In genomic region chr2:164886617-164887016, GRCm38 (mm10) we compare ENCODE assay signal across 11 mouse cellular contexts. TPM values are rescaled to one million over a fixed set of nuclear protein-coding genes. Genes with fewer than 3 reads are reported as not detected.
A peak's percentile ranks its signal among the peaks of the same experiment; 100 is the strongest.
DNase-seq lines count a peak whose midpoint lies in the region; ATAC-seq lines count a peak whose summit lies in the region.
"Had no signal": no experiment of that assay in that cellular context is flagged by ENCODE, and none has a peak within 500 bp of the region (broad histone marks: within the 10 kb centered on the region; RNA-seq: fewer than 3 reads in every experiment).

No protein-coding gene starts in this region.

- peak; percentile 40 for DNase-seq in cerebellum, adult 9-10 months
- no peak for DNase-seq in cerebellum, postnatal 36 days
- no peak for DNase-seq in midbrain, embryonic 10.5 days (ENCODE audit: low spot score)
- DNase-seq in brain, adult 2 months (ENCODE audit: low read depth, low spot score), result peak; percentile 52
- DNase-seq: heart, adult 11 months had no signal

- H3K27ac ChIP-seq in hindbrain, embryonic 13.5 days, result 0 out of 2 replicates have a peak overlapping the region, but pooled peaks have one; percentile 26
- no peak overlapping the region for H3K27ac ChIP-seq in hindbrain, embryonic 16.5 days (ENCODE audit: low read depth, low read length)
- no peak overlapping the region for H3K27ac ChIP-seq in midbrain, embryonic 13.5 days
- H3K27ac ChIP-seq in midbrain, embryonic 10.5 days (replicated peaks), result no peak overlapping the region
- H3K27ac ChIP-seq: embryonic facial prominence, embryonic 10.5 days had no signal

- H3K4me3 ChIP-seq in hindbrain, embryonic 13.5 days, result no peak overlapping the region
- no peak overlapping the region for H3K4me3 ChIP-seq in hindbrain, embryonic 16.5 days (ENCODE audit: low read length)
- H3K4me3 ChIP-seq in midbrain, embryonic 13.5 days (replicated peaks), result no peak overlapping the region
- no peak overlapping the region for H3K4me3 ChIP-seq in midbrain, embryonic 10.5 days
- H3K4me3 ChIP-seq: embryonic facial prominence, embryonic 10.5 days; forebrain, embryonic 13.5 days; heart, embryonic 13.5 days had no signal

- ATAC-seq in hindbrain, embryonic 13.5 days (ENCODE audit: low FRiP score), result no peak
- no peak for ATAC-seq in hindbrain, embryonic 16.5 days
- no peak for ATAC-seq in midbrain, embryonic 13.5 days

- no peak overlapping the region for H3K4me2 ChIP-seq in hindbrain, embryonic 13.5 days
- H3K4me2 ChIP-seq in hindbrain, embryonic 16.5 days (ENCODE audit: low read length), result no peak overlapping the region
- no peak overlapping the region for H3K4me2 ChIP-seq in midbrain, embryonic 13.5 days (replicated peaks)
- H3K4me2 ChIP-seq: forebrain, embryonic 13.5 days; heart, embryonic 13.5 days had no signal

- H3K9ac ChIP-seq in hindbrain, embryonic 13.5 days, result 0 out of 2 replicates have a peak overlapping the region, but pooled peaks have one; percentile 19
- H3K9ac ChIP-seq in hindbrain, embryonic 16.5 days (ENCODE audit: low read depth, low read length), result no peak overlapping the region
- H3K9ac ChIP-seq in midbrain, embryonic 13.5 days (replicated peaks), result peak overlapping the region; percentile 23; the same call in 1 of the 2 replicates

- H3K27me3 ChIP-seq in hindbrain, embryonic 13.5 days, result no peaks in the 10 kb centered on the region
- no peaks in the 10 kb centered on the region for H3K27me3 ChIP-seq in hindbrain, embryonic 16.5 days (replicated peaks; ENCODE audit: control insufficient read depth, insufficient read depth, low read length)
- H3K27me3 ChIP-seq in midbrain, embryonic 13.5 days, result no peaks in the 10 kb centered on the region
- no peaks in the 10 kb centered on the region for H3K27me3 ChIP-seq in midbrain, embryonic 10.5 days (ENCODE audit: low read depth, poor library complexity, severe bottlenecking)
- H3K27me3 ChIP-seq: forebrain, embryonic 13.5 days; heart, embryonic 13.5 days had no signal

- no peaks in the 10 kb centered on the region for H3K9me3 ChIP-seq in hindbrain, embryonic 13.5 days
- no peaks in the 10 kb centered on the region for H3K9me3 ChIP-seq in hindbrain, embryonic 16.5 days (ENCODE audit: control insufficient read depth, low read length)
- no peaks in the 10 kb centered on the region for H3K9me3 ChIP-seq in midbrain, embryonic 13.5 days
- no peaks in the 10 kb centered on the region for H3K9me3 ChIP-seq in midbrain, embryonic 10.5 days (replicated peaks)
- H3K9me3 ChIP-seq: embryonic facial prominence, embryonic 10.5 days; forebrain, embryonic 13.5 days; heart, embryonic 13.5 days had no signal

- peaks cover 12% of the 10 kb centered on the region for H3K4me1 ChIP-seq in hindbrain, embryonic 13.5 days (replicated peaks)
- peaks cover 7% of the 10 kb centered on the region; the same call in 1 of the 2 replicates for H3K4me1 ChIP-seq in hindbrain, embryonic 16.5 days (ENCODE audit: control insufficient read depth, insufficient read depth, low read depth, low read length)
- peaks cover 6% of the 10 kb centered on the region; the same call in 1 of the 2 replicates for H3K4me1 ChIP-seq in midbrain, embryonic 13.5 days (replicated peaks)
- peaks cover 14% of the 10 kb centered on the region for H3K4me1 ChIP-seq in midbrain, embryonic 10.5 days

- WGBS in hindbrain, embryonic 13.5 days, result 86% methylated on average over 10 of the region's 10 CpGs
- 90% methylated on average over 10 of the region's 10 CpGs for WGBS in hindbrain, embryonic 16.5 days
- 92% methylated on average over 10 of the region's 10 CpGs for WGBS in midbrain, embryonic 13.5 days
- WGBS in midbrain, embryonic 10.5 days, result 97% methylated on average over 10 of the region's 10 CpGs

- H3K36me3 ChIP-seq in hindbrain, embryonic 13.5 days, result peaks cover 84% of the 10 kb centered on the region
- peaks cover 68% of the 10 kb centered on the region for H3K36me3 ChIP-seq in hindbrain, embryonic 16.5 days (ENCODE audit: control insufficient read depth, insufficient read depth, low read length)
- peaks cover 90% of the 10 kb centered on the region for H3K36me3 ChIP-seq in midbrain, embryonic 13.5 days
- H3K36me3 ChIP-seq in midbrain, embryonic 10.5 days, result peaks cover 92% of the 10 kb centered on the region

RNA-seq across cellular contexts. Expression of gene Pcif1, which starts 7.5 kb away (rescaled TPM):
- 87.8 and 95.3 TPM in 2 replicates for polyA plus RNA-seq in hindbrain, embryonic 13.5 days (2015; fragmentation: Nextera tagmentation; extraction: Ambion mirVana)
- polyA plus RNA-seq in hindbrain, embryonic 16.5 days (2015; fragmentation: Nextera tagmentation; extraction: Ambion mirVana), result 71.3 and 77.6 TPM in 2 replicates
- 98.1 and 108 TPM in 2 replicates for polyA plus RNA-seq in midbrain, embryonic 13.5 days (2015; fragmentation: Nextera tagmentation; extraction: Ambion mirVana)
- 73.8 and 93.8 TPM in 2 replicates for polyA plus RNA-seq in midbrain, embryonic 10.5 days (2016; fragmentation: Nextera tagmentation; extraction: Ambion mirVana)

RNA-seq across cellular contexts. Expression of gene Zfp335, which starts 24.9 kb away (rescaled TPM):
- polyA plus RNA-seq in hindbrain, embryonic 13.5 days (2015; fragmentation: Nextera tagmentation; extraction: Ambion mirVana), result 13.1 and 13.9 TPM in 2 replicates
- 13.4 and 17.1 TPM in 2 replicates for polyA plus RNA-seq in hindbrain, embryonic 16.5 days (2015; fragmentation: Nextera tagmentation; extraction: Ambion mirVana)
- polyA plus RNA-seq in midbrain, embryonic 13.5 days (2015; fragmentation: Nextera tagmentation; extraction: Ambion mirVana), result 13.5 and 15.1 TPM in 2 replicates
- polyA plus RNA-seq in midbrain, embryonic 10.5 days (2016; fragmentation: Nextera tagmentation; extraction: Ambion mirVana), result 14.1 and 17.1 TPM in 2 replicates

RNA-seq across cellular contexts. Expression of gene Pltp, which starts 29.1 kb away (rescaled TPM):
- polyA plus RNA-seq in hindbrain, embryonic 13.5 days (2015; fragmentation: Nextera tagmentation; extraction: Ambion mirVana), result 123 and 127 TPM in 2 replicates
- polyA plus RNA-seq in hindbrain, embryonic 16.5 days (2015; fragmentation: Nextera tagmentation; extraction: Ambion mirVana), result 127 and 140 TPM in 2 replicates
- polyA plus RNA-seq in midbrain, embryonic 13.5 days (2015; fragmentation: Nextera tagmentation; extraction: Ambion mirVana), result 69.1 and 96.1 TPM in 2 replicates
- 67.9 and 86.2 TPM in 2 replicates for polyA plus RNA-seq in midbrain, embryonic 10.5 days (2016; fragmentation: Nextera tagmentation; extraction: Ambion mirVana)

RNA-seq across cellular contexts. Expression of gene Neurl2, which starts 53.4 kb away (rescaled TPM):
- 5.4 and 5.9 TPM in 2 replicates for polyA plus RNA-seq in hindbrain, embryonic 13.5 days (2015; fragmentation: Nextera tagmentation; extraction: Ambion mirVana)
- 6.7 and 7.8 TPM in 2 replicates for polyA plus RNA-seq in hindbrain, embryonic 16.5 days (2015; fragmentation: Nextera tagmentation; extraction: Ambion mirVana)
- 4.7 TPM in 2 replicates for polyA plus RNA-seq in midbrain, embryonic 13.5 days (2015; fragmentation: Nextera tagmentation; extraction: Ambion mirVana)
- polyA plus RNA-seq in midbrain, embryonic 10.5 days (2016; fragmentation: Nextera tagmentation; extraction: Ambion mirVana), result 3.8 and 5.4 TPM in 2 replicates

RNA-seq across cellular contexts. Expression of gene Ctsa, which starts 53.9 kb away (rescaled TPM):
- 101 and 109 TPM in 2 replicates for polyA plus RNA-seq in hindbrain, embryonic 13.5 days (2015; fragmentation: Nextera tagmentation; extraction: Ambion mirVana)
- 108 and 114 TPM in 2 replicates for polyA plus RNA-seq in hindbrain, embryonic 16.5 days (2015; fragmentation: Nextera tagmentation; extraction: Ambion mirVana)
- 92.0 and 94.2 TPM in 2 replicates for polyA plus RNA-seq in midbrain, embryonic 13.5 days (2015; fragmentation: Nextera tagmentation; extraction: Ambion mirVana)
- 85.7 and 98.2 TPM in 2 replicates for polyA plus RNA-seq in midbrain, embryonic 10.5 days (2016; fragmentation: Nextera tagmentation; extraction: Ambion mirVana)

Comparison
In these comparisons a context has a peak if more than half of its experiments do, and no peak if none do; other contexts are left out.
1. DNase-seq: peak in cerebellum, adult 9-10 months (single experiment) and brain, adult 2 months (single experiment); none in cerebellum, postnatal 36 days (0 of 2) and midbrain, embryonic 10.5 days (single experiment).